9 mouse cellular contexts compared by ENCODE assay signal in the genomic region with DNA sequence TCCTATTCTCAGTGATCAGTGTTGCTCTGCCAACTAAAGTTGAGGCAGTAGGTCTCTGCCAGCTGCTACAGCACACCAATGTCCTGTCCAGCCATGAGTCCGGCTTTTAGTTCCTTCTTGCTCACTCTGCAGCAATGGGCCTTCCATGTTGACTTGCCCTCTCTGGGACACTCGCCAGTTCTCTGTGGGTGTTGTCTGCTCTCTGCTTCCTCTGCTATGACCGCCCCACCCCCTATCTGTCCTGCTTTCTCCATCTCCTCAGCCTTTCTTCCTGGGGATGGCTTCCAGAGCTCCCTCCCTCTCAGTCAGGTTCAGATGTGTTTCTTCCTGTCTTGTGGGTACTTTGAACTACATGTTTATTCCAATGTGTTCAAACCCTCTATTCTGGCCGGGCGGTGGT. TPM values are rescaled to one million over a fixed set of nuclear protein-coding genes. Genes with fewer than 3 reads are reported as not detected.
A peak's percentile ranks its signal among the peaks of the same experiment; 100 is the strongest.
DNase-seq lines count a peak whose midpoint lies in the region; ATAC-seq and TF ChIP-seq lines count a peak whose summit lies in the region.
"Had no signal": no experiment of that assay in that cellular context is flagged by ENCODE, and none has a peak within 500 bp of the region (broad histone marks: within the 10 kb centered on the region; RNA-seq: fewer than 3 reads in every experiment).

No protein-coding gene starts in this region.

- H3K4me2 ChIP-seq in midbrain, embryonic 15.5 days: no peak overlapping the region
- H3K4me2 ChIP-seq: limb, embryonic 13.5 days had no signal

- peak; percentile 65 to 77 for DNase-seq in adrenal gland, adult (ENCODE audit: inconsistent age in 2 of 2, low spot score in 1 of 2)
- no peak for DNase-seq in adrenal gland, postnatal 4 days (ENCODE audit: low spot score in 2 of 2)
- peak; percentile 35 for DNase-seq in thymus, adult 2 months
- no peak for DNase-seq in thymus, postnatal 10 days (ENCODE audit: low spot score in 2 of 2)
- DNase-seq in kidney, postnatal 10 days: peak; percentile 76
- DNase-seq in testis, postnatal 14 days (ENCODE audit: low spot score): peak; percentile 35

- WGBS in thymus, adult 2 months: 82% methylated on average over 5 of the region's 5 CpGs
- 89% methylated on average over 5 of the region's 5 CpGs for WGBS in midbrain, embryonic 15.5 days

- no peak overlapping the region for H3K27ac ChIP-seq in thymus, adult 2 months (ENCODE audit: control insufficient read depth, insufficient read depth, low read length)
- H3K27ac ChIP-seq in midbrain, embryonic 15.5 days: no peak overlapping the region
- H3K27ac ChIP-seq: limb, embryonic 13.5 days had no signal

- no peak for ATAC-seq in midbrain, embryonic 15.5 days (replicated peaks)
- no peak for ATAC-seq in megakaryocyte progenitor cell, adult 5-6 weeks (replicated peaks; ENCODE audit: poor library complexity)

- H3K4me1 ChIP-seq in thymus, adult 2 months (replicated peaks; ENCODE audit: control insufficient read depth, insufficient read depth, low read length): peaks cover 22% of the 10 kb centered on the region
- peaks cover 11% of the 10 kb centered on the region for H3K4me1 ChIP-seq in midbrain, embryonic 15.5 days

- no peak for TF ChIP-seq CTCF in thymus, adult 2 months (IDR thresholded peaks at IDR 0.05; ENCODE audit: borderline replicate concordance, control insufficient read depth, extremely low read depth, insufficient read depth, low read length, poor library complexity)

- TF ChIP-seq POLR2A in thymus, adult 2 months (IDR thresholded peaks at IDR 0.05; ENCODE audit: control insufficient read depth, extremely low read depth, insufficient read depth, low read length, poor library complexity): no peak

- no peaks in the 10 kb centered on the region for H3K27me3 ChIP-seq in thymus, adult 2 months (ENCODE audit: control insufficient read depth, insufficient read depth, low read length)
- H3K27me3 ChIP-seq in midbrain, embryonic 15.5 days (replicated peaks): no peaks in the 10 kb centered on the region
- H3K27me3 ChIP-seq: limb, embryonic 13.5 days had no signal

- H3K36me3 ChIP-seq in thymus, adult 2 months (ENCODE audit: control insufficient read depth, insufficient read depth, low read length): no peaks in the 10 kb centered on the region
- H3K36me3 ChIP-seq in midbrain, embryonic 15.5 days (replicated peaks): no peaks in the 10 kb centered on the region

- no peak overlapping the region for H3K4me3 ChIP-seq in thymus, adult 2 months (ENCODE audit: control insufficient read depth, insufficient read depth, low read length)
- no peak overlapping the region for H3K4me3 ChIP-seq in midbrain, embryonic 15.5 days
- H3K4me3 ChIP-seq: limb, embryonic 13.5 days had no signal

- no peaks in the 10 kb centered on the region for H3K9me3 ChIP-seq in midbrain, embryonic 15.5 days
- H3K9me3 ChIP-seq: limb, embryonic 13.5 days had no signal

- no peak overlapping the region for H3K9ac ChIP-seq in midbrain, embryonic 15.5 days
- H3K9ac ChIP-seq: limb, embryonic 13.5 days had no signal

RNA-seq across cellular contexts. Expression of a gene that starts 1.7 kb away (rescaled TPM):
- 10 to 100 TPM; 51.0 to 51.3 TPM for total RNA-seq in adrenal gland, postnatal 4 days (2021)
- 52.3 and 53.4 TPM in 2 replicates for polyA plus RNA-seq in thymus, adult 2 months (2012; rRNA removed)
- 69.8 and 76.2 TPM in 2 replicates for polyA plus RNA-seq in midbrain, embryonic 15.5 days (2015; fragmentation: Nextera tagmentation; extraction: Ambion mirVana)
- 71.5 and 73.9 TPM in 2 replicates for total RNA-seq in megakaryocyte progenitor cell, adult 5-6 weeks (2015)
- 83.3 and 84.5 TPM in 2 replicates for total RNA-seq in megakaryocyte progenitor cell, adult 5-6 weeks (2017)

RNA-seq across cellular contexts. Expression of a gene that starts 36.6 kb away (rescaled TPM):
- 100 to 1,000 TPM; 185 to 204 TPM for total RNA-seq in adrenal gland, postnatal 4 days (2021)
- 52.6 and 126 TPM in 2 replicates for polyA plus RNA-seq in thymus, adult 2 months (2012; rRNA removed)
- 72.3 and 74.4 TPM in 2 replicates for polyA plus RNA-seq in midbrain, embryonic 15.5 days (2015; fragmentation: Nextera tagmentation; extraction: Ambion mirVana)
- total RNA-seq in megakaryocyte progenitor cell, adult 5-6 weeks (2015): 743 and 817 TPM in 2 replicates
- total RNA-seq in megakaryocyte progenitor cell, adult 5-6 weeks (2017): 148 and 191 TPM in 2 replicates

RNA-seq across cellular contexts. Expression of a gene that starts 48.6 kb away (rescaled TPM):
- total RNA-seq in adrenal gland, postnatal 4 days (2021): 1 to 10 TPM; 7.2 to 7.5 TPM
- polyA plus RNA-seq in thymus, adult 2 months (2012; rRNA removed): 27.3 and 38.2 TPM in 2 replicates
- 0.82 and 1.1 TPM in 2 replicates for polyA plus RNA-seq in midbrain, embryonic 15.5 days (2015; fragmentation: Nextera tagmentation; extraction: Ambion mirVana)
- 11.5 and 11.7 TPM in 2 replicates for total RNA-seq in megakaryocyte progenitor cell, adult 5-6 weeks (2015)
- 16.5 and 25.2 TPM in 2 replicates for total RNA-seq in megakaryocyte progenitor cell, adult 5-6 weeks (2017)

Comparison
In these comparisons a context has a peak if more than half of its experiments do, and no peak if none do; other contexts are left out.
1. DNase-seq: peak in adrenal gland, adult (2 of 2), thymus, adult 2 months (single experiment), kidney, postnatal 10 days (single experiment) and testis, postnatal 14 days (single experiment); none in adrenal gland, postnatal 4 days (0 of 2) and thymus, postnatal 10 days (0 of 2).